Mouse (Mus musculus): ENCODE measurements around the gene Myo1d.

GRCm38 (mm10) chr11:80723406-80724047, 56.3 kb downstream of the Myo1d start:
- TF ChIP-seq EP300 (IDR thresholded peaks at IDR 0.05): no peak
- TF ChIP-seq CTCF (IDR thresholded peaks at IDR 0.05): no peak
